Mouse (Mus musculus): Measurements from ENCODE around the gene Ipo4. TPM values are rescaled to one million over a fixed set of nuclear protein-coding genes. Genes with fewer than 3 reads are reported as not detected.

Ipo4 gene
- total RNA-seq (2021): 10 to 100 TPM; 62.1 to 66.9 TPM
- long read RNA-seq, experiment 1, transcript Ipo4-201 (30 exons, 3,846 nt): major isoform, 7 of 24 reads
- long read RNA-seq, experiment 1, partial matches to known transcripts: 13 of 24 reads
- long read RNA-seq, experiment 1, other reads (novel, unspliced or antisense): 3 of 24 reads
- long read RNA-seq, experiment 2, transcript Ipo4-201 (30 exons, 3,846 nt): major isoform, 13 of 34 reads
- long read RNA-seq, experiment 2, partial matches to known transcripts: 16 of 34 reads
- long read RNA-seq, experiment 2, other reads (novel, unspliced or antisense): 5 of 34 reads

DNA sequence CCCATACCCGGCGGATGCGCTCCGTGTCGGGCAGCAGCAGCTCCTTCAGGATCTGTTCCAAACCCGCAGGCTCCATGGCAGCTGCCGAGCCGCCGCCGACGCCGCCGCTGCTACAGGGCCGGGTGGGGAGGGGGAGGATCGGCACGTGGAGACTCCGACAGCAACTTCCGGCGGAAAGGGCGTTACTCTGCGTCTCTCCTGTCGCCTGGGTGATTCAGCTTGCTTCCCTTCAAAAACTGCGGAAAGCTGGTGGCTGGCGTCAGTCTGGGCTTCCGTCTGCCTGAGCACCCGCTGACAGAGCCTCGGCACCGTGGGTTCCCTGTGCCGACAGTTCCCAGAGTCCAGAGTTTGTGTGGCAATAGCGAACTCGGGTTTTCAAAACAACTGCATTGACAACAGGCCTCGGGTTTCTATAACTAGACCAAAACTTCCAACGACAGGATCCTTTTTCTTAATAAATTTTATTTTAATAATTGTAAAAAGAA lies at the start of gene Ipo4:
TSS of gene Ipo4 (minus strand) at position 435 of the 485 bp plus-strand sequence.
- intact Hi-C loops (cut with DNase I): no loop called here
- DNase-seq: peak; percentile 77 to 86

DNA sequence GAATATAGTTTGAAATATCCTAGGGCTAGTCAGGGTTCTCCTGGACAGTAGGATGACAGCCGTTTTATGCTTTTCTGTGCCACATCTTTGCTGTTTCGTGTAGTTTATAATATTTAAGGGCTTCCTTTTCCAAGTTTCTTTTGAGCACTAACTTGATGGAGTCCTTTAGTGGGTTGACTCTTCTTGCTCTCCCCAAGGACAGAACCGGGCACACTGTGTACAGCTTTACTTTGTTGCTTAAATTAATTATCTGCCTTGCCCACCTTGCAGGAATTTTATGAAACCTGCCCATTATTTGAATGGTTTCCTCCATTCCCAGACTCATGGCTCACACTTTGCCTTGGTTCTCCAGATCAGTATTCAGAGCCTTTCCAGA lies 46.3 kb upstream of the Ipo4 start:
- DNase-seq: no peak
- intact Hi-C loops (cut with DNase I): loop anchor here (5.0 kb wide), 1 partner anchor 220 kb away; the partner anchor contains the start of gene Sdr39u1

DNA sequence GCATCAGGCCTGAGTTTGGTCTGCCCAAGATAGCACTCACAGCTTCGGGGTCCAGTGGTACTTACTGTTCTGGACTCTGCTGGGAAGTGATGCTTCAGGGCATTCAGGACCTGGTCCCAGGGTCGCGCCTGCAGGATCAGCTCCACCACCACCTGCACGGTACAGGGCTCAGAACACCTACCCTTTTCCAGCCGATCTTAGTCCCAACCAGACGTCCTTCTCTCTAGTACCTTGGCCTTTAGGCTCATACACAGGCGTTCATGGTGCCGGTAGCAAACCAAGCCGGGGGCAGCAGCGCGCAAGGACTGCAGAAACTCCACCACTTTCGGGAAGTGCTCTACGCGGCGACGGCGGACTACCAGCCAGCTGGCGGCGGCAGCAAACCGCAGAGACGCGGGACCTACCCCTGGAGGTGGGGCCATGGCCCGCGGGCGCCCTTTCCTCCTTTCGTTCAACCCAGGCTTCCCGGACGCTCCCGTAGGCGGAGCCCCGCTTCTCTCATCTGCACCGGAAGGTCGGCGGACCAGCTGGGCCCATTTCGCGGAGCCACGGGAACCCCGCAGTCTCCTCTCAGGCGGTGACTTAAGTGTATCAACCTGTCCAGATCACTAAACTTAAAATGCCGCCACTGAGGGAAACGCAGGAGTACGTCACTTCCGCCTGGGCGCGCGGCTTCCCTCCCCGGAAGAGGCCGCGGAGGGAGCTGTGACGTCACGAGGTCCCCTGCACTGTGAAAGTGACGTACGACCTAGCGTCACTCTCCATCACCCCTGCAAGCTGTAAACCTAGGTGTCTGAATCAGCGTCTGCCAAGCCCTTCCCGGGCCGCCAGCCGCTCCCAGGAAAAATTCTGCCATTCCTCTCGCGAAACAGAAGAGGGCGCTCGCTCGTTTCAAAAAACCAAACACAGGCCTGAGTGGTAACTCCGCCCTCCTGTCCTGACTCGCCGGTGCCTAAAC lies 45.7 kb upstream of the Ipo4 start, which contains the start of gene Tinf2:
TSS of gene Tinf2 (minus strand) at position 661 of the 958 bp plus-strand sequence.
- DNase-seq: peak; percentile 83 to 88
- intact Hi-C loops (cut with DNase I): loop anchor here (2.0 to 5.0 kb wide), 2 partner anchors 63 to 221 kb away; partner anchors contain the start of genes Dhrs1, Nop9 and Sdr39u1

DNA sequence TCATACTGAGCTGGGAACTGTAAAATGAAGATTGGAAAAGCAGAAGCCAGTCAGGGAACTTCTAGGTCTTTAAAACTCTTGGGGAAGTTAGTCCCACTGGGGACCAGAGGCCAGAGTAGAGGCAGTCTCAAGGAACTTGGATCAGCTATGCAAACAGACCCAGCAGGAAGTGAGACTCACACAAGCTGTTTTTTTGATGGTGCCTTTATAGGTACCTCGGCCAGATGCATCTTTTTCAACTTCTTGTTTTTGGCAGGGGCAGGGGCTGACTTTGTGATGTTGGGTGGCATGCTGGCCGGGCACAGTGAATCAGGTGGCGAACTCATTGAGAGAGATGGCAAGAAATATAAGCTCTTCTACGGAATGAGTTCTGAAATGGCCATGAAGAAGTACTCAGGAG lies 41.9 kb upstream of the Ipo4 start:
- no peak for DNase-seq
- intact Hi-C loops (cut with DNase I): no loop called here

DNA sequence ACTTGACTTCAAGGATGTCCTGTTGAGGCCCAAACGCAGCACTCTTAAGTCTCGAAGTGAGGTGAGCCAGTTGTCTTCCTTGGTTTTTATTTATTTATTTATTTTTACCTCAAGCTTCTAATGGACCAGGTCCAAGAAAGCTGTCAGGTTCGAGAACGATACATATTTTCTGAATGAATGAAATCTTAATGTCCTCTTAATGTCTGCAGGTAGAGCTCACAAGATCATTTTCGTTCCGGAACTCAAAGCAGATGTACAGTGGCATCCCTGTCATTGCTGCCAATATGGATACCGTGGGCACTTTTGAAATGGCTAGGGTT lies 36.9 kb upstream of the Ipo4 start:
- no peak for DNase-seq
- intact Hi-C loops (cut with DNase I): no loop called here

DNA sequence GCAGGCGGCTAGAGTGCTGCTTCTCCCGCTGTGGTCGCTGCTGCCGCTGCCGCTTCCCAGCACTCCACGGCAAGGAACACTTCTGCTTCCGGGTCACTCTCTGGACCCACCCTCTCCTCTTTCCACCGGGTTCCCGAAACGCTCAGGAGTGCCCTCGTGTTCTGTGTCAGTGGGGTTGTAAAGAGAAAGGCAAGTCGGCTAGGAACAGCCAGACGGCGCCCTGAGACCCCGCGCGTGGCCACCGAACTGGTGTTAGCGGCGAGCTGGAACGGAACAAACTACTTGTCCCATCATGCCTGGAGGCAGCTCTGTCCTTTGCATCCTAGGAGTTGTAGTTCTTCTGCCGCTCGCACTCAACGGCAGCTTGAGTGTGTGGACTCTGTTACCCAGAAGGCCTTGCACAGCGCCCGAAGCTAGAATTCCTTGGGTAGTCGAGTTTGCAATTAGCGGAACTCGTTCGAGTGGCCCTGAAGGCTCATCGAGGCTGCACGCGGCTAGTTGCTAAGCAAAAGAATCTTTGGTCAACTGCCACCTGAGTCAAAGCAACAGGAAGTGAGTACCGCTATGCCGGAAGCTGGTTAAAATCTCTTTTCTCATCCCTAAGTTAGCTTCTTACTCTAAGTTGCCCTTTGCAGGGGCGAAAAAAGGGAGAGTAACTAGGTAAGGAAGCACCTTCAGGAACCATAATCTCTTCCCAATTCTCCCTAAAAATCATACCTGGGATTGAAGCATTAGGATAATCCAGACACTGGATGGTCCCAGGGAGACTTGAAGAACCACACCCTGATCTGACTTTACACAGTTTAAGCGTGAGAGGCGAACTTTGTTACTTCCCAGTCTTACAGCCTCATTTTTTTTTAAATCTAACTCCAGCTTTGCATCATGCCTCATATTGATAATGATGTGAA lies 36.3 kb upstream of the Ipo4 start, which contains the start of the genes Gmpr2 and Nedd8:
TSS of gene Gmpr2 (plus strand) at position 109 of the 908 bp plus-strand sequence.
TSS of gene Nedd8 (minus strand) at position 292 of the 908 bp plus-strand sequence.
- peak; percentile 81 to 92 for DNase-seq
- intact Hi-C loops (cut with DNase I): no loop called here

DNA sequence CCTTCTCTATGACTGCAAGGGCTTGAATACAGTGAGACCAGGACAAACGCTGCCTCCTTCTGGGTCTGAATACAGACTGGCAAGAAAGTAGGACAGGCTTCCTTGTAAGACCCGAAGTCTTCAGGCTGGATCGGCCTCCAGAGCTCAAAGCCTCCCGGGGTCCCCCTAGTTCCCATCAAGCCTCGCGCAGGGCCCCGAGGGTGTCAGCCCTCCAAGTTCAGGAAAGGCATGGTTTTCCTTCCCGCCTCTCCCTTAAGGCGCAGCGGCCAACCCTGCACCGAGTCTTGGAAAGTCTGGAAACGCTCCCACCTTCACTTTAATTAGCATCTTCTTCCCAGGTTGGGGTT lies 35.7 kb upstream of the Ipo4 start:
- DNase-seq: peak in 1 of 2 experiments; percentile 13
- intact Hi-C loops (cut with DNase I): no loop called here

DNA sequence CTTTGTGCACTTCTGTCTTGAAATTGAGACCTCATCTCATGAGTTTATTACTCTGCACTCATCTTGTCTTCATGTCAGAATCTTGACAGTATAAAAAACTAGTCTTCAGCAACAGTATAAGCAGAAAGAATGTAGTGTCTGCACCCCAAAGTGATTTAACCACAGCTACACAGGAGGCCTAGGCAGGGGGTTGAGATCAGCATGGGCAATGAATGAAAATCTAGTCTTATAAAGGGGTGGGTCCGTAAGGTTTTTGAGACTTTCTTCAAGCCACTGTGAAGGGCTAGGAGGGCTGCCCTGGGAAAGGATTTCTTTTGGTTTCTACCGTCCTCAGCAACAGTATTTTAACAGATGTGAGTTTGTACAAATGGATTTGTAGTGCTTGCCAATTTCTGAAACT lies 24.9 kb upstream of the Ipo4 start:
- intact Hi-C loops (cut with DNase I): no loop called here
- DNase-seq: no peak

DNA sequence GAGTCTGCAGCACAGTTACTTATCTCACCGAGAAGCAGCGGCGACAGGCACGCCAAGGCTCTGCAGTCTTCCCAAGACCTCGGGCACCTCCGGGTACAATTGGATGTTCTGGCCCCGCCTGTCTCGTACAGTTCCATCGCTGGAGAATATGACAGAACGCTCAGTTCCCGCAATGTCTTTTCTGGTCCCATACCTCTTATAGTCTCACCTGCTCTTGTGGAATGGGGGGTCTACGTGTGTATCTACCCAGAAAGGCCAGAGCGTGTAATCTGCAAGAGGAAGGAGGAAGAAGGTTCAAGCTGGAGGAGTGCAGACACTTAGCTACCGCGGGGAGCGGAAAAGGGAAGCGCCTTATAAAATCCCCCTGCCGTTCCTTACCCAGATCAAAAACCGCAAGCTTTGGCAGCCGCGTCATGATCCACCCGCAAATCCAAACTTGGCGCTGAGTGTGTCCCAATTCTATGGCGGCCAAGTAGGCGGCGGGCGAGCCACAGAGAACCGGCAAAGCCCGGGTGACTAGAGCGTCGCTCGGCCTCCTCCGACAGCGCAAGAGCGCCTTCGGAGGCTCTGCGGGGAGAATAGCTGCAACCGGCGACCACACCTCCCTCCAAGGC lies 24.3 kb upstream of the Ipo4 start, which contains the start of gene Mdp1:
TSS of gene Mdp1 (minus strand) at position 549 of the 614 bp plus-strand sequence.
- intact Hi-C loops (cut with DNase I): no loop called here
- DNase-seq: peak; percentile 64 to 66

DNA sequence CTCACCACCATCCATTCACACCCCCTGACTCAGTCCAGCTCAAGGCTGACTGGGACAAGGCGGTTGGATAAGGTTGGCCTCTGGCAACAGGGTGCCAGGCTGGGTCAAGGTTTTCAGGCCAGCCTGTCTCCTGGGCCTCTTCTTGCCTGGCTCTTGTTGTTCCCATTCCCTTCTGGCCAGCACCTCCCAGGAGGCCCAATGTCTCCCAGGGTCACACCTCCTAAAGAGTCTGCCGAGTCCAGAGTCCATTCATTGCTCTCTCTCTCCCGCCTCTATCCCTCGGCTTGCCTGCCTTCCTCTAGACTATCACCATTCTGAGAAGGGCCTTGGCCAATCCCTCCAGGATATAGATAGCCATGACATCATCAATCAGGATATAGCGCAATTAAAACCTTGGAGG lies 22.3 kb upstream of the Ipo4 start:
- intact Hi-C loops (cut with DNase I): no loop called here
- no peak for DNase-seq

DNA sequence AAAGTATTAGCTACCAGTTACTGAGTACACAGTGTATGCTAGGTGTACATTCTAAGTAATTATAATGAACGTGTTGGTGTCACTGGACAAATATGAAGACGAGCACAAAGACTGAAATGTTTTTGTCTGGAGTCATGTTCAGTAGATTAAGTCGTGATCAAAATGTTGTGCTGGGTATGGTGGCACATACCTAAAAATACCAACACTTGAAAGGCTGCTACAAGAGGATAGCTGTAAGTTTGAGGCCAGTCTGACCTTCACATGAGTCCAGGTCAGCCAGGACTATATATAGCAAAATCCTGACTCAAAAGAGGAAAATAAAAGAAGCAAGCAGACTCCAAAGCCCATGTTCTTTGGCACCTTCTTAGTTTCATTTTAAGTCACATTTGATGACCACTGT lies 21.2 kb upstream of the Ipo4 start:
- no peak for DNase-seq
- intact Hi-C loops (cut with DNase I): no loop called here

DNA sequence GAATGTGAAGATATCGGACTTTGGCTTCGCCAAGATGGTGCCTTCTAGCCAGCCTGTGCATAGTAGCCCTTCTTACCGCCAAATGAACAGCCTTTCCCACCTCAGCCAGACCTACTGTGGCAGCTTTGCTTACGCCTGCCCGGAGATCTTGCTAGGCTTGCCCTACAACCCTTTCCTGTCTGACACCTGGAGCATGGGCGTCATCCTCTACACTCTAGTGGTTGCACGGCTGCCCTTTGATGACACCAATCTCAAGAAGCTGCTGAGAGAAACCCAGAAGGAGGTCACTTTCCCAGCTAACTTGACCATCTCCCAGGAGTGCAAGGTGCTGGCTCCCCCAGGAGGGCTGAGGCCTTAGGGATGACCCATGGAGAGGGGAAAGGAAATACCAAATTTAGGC lies 15.8 kb upstream of the Ipo4 start:
- DNase-seq: no peak
- intact Hi-C loops (cut with DNase I): no loop called here

DNA sequence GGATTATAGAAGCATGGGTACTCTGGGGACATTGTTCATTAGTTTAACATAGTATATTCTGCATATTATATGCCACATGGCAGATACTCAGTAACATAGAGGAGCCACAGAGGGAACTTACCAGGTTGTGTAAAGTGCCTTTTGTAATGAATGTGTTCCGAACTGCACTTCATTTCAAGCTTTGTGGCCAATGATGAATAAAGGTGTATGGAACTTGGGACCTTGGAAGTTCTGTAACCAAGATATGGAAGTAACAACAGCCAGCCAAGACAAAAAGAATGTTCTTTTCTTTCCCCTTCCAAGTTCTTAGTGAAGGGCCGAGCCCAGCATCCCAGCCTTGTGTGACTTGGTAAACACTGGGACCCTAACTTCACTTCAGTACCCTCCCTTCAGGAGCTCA lies 14.1 kb upstream of the Ipo4 start, which contains the start of gene Tssk4:
TSS of gene Tssk4 (plus strand) at position 301 of the 400 bp plus-strand sequence.
- intact Hi-C loops (cut with DNase I): no loop called here
- no peak for DNase-seq

DNA sequence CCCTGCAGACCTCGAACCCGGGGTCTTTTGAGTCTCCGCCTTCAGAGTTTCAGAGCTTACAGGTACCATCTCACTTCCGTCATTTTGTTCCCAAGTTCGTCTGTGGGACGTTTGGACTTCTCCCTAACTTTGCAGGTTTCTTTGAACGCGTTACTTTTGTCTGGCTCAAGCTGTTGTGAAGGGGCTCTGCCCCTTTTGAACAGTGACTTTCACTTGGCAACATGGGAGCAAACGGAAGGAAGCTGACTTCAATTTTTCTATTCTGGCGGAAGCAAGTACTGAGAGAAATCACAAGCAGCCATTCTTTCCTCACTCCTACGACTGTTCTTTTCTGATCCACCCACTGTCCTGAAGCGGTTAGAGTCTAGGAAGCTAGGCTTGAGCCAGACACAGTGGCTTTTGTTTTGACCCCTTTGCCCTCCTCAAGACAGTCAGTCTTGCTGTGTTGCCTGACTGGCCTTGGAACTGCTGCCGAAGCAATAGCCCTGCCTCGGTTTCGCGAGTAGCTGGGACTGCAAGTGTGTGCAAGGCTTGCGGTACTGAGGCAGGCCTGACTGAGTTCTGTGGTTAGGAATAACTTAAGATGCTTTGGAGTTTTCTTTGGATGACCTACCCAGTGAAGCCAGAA lies 8.6 kb upstream of the Ipo4 start:
- intact Hi-C loops (cut with DNase I): no loop called here
- DNase-seq: no peak

DNA sequence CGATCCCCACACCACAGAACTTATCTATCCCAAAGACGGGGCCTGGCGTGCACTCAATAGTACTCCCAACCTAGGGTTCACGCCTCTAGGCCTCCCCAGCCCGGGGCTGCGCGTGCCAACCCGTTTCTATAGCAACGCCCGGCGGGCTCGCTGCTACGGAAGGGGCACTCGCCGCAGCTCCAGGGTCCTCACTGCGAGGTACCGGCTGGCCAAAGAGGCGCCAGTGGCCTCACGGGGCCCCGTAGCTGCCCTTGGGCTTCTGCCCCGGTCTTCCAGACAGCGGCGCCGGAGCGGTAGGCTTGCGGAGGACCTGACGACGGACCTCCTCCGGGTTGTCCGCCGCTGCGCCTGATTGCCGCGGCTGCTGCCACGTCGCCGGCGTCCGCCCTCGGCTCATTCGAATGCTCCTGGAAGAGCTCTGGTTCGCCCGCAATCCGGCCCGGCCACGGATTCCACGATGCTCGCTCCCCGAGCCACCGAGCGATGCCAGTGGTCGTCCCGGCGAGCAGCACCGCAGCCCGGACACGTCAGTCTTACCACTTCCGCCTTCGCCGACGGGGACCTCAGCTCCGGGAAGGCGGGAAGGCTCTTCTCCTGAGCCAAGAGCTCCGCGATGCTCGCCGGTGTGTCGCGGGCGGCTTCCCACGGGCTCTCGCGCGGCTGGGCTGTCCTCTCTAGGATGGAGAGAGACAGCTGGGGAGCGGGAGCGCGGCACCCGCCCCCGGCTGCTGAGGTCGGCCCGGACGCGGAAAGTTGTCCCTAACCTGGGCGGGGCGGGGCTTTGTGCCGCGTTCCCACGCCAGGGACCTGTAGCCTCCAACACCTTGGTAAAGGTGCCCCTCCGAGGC lies 7.5 kb upstream of the Ipo4 start, which contains the start of gene Tm9sf1:
TSS of gene Tm9sf1 (minus strand) at position 747 of the 848 bp plus-strand sequence.
- intact Hi-C loops (cut with DNase I): no loop called here
- peak; percentile 74 to 94 for DNase-seq

DNA sequence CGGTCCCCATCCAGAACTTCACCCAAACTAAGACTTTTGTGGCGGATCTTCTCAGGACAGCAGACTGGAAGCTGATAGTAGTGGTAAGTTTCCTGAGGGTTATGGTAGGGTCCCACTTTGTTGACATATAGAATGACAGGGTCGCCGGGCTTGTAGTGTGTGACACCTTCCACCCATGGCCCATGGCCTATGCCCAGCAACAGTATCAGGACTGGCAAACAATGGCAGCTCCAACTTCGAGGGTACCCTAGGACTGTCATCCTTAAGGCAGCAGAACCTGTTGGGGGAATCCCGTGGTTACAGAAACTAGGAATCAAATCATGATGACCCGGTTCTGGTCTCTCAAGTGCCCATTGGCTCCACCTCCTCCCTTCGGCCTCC lies 6.9 kb upstream of the Ipo4 start:
- DNase-seq: no peak
- intact Hi-C loops (cut with DNase I): no loop called here

DNA sequence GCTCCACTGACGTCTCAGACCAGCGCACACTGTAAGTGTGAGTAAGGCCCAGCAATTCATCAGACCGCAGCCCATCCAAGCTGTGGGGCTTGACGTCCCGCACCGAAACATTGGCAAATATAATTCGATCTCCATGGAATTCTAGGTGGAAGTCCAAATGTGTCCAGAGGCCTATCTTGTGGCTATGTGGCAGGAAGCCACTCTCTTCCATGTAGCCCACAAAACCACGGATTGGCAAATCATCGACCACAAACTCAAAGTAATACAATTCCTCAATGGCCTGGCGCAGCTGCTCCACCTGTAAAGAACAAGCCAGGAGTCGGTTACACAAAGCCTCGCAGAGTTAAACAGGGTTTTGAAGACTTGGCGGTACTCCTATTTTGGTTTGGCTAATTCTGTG lies 5.5 kb upstream of the Ipo4 start:
- DNase-seq: no peak
- intact Hi-C loops (cut with DNase I): no loop called here

DNA sequence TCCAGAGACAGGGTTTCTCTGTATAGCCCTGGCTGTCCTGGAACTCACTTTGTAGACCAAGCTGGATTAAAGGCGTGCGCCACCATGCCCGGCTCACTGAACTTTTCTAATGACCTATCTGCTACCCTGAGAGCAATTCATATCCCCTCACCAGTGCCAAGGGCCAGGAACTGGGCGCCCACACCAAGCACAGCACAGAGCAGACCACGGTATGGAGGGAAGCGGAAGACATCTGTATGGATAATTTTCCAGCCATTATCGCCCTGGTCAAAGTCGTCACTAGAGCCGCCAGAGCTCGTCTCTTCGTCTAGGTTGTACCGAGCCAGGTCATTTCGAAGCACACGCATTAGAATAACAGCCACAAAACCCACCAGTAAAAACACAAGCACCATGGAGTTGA lies 5.1 kb upstream of the Ipo4 start:
- no peak for DNase-seq
- intact Hi-C loops (cut with DNase I): no loop called here
